Mouse (Mus musculus) CH12.LX (cell line): ENCODE results near the gene Pgp. TPM values are rescaled to one million over a fixed set of nuclear protein-coding genes. Genes with fewer than 3 reads are reported as not detected.
A peak's percentile ranks its signal among the peaks of the same experiment; 100 is the strongest.

ENCODE experiments used
- DNase-seq: peaks from one replicate; pipeline ENCODE4 v3.0.0-alpha.2; 2013; ENCODE audit errors: extremely low read depth
- H3K27ac ChIP-seq: 2 replicates; pipeline ENCODE4 v1.5.1; 2012; ENCODE audit warnings: low read depth, mild to moderate bottlenecking, control low read depth, moderate library complexity; ENCODE audit not compliant: insufficient read depth
- H3K27me3 ChIP-seq: replicated peaks from 2 replicates; pipeline ENCODE3; 2012; ENCODE audit warnings: inconsistent platforms
- H3K36me3 ChIP-seq, 2 experiments: replicated peaks in 1 of 2; 2 replicates each; pipeline versions ENCODE3 to v1.6.1; 2012; ENCODE audit warnings: inconsistent platforms in 1 of 2, low read length in 1 of 2, mild to moderate bottlenecking in 1 of 2, mixed read lengths in 1 of 2, moderate library complexity in 1 of 2; ENCODE audit not compliant: control insufficient read depth in 1 of 2, insufficient read depth in 1 of 2
- H3K4me1 ChIP-seq, 2 experiments: 2 replicates each; pipeline ENCODE4 v1.6.1; 2012; ENCODE audit warnings: inconsistent platforms in 1 of 2, moderate library complexity in 1 of 2; ENCODE audit not compliant: insufficient read depth in 2 of 2, control insufficient read depth in 1 of 2
- H3K4me2 ChIP-seq: 2 replicates; pipeline ENCODE4 v1.6.1; 2012; ENCODE audit warnings: low read depth, mild to moderate bottlenecking, control low read depth; ENCODE audit not compliant: poor library complexity, insufficient read depth, severe bottlenecking
- H3K4me3 ChIP-seq, 3 experiments: fragments of 150-350 bp in 1 of 3; sonication (generic) in 1 of 3; replicated peaks in 1 of 3; 2 replicates each; pipeline versions ENCODE3 to v1.5.1; 2011 to 2012; ENCODE audit warnings: low read depth in 2 of 3, low read length in 2 of 3, mild to moderate bottlenecking in 2 of 3, moderate library complexity in 2 of 3, control low read depth in 1 of 3, improper control_type of control experiment in 1 of 3, inconsistent platforms in 1 of 3, mixed read lengths in 1 of 3; ENCODE audit not compliant: poor library complexity in 1 of 3
- H3K79me2 ChIP-seq: replicated peaks from 2 replicates; pipeline ENCODE4 v1.6.1; 2012; ENCODE audit warnings: mild to moderate bottlenecking, moderate library complexity; ENCODE audit not compliant: control insufficient read depth, poor library complexity, insufficient read depth, severe bottlenecking; ENCODE audit errors: extremely low read depth
- H3K9ac ChIP-seq: 2 replicates; pipeline ENCODE4 v1.6.1; 2012; ENCODE audit warnings: low read depth, mild to moderate bottlenecking, control low read depth, moderate library complexity; ENCODE audit not compliant: insufficient read depth
- H3K9me3 ChIP-seq: replicated peaks from 2 replicates; pipeline ENCODE3; 2012; ENCODE audit warnings: low read length, inconsistent platforms, mixed read lengths
- CHD2 ChIP-seq: IDR thresholded peaks from 2 replicates; pipeline ENCODE4 v1.6.1; 2011; ENCODE audit warnings: low read length, improper control_type of control experiment
- E2F4 ChIP-seq: IDR thresholded peaks from 2 replicates; pipeline ENCODE4 v1.6.1; 2011; ENCODE audit warnings: low read depth, low read length, improper control_type of control experiment; ENCODE audit not compliant: insufficient replicate concordance
- ELF1 ChIP-seq: IDR thresholded peaks from 2 replicates; pipeline ENCODE4 v1.6.1; 2014; ENCODE audit warnings: low read depth, mild to moderate bottlenecking, inconsistent platforms, low read length, improper control_type of control experiment
- ETS1 ChIP-seq: conservative IDR thresholded peaks from 2 replicates; pipeline ENCODE4 v1.6.1; 2012; ENCODE audit warnings: low read depth, mild to moderate bottlenecking, inconsistent platforms, low read length, improper control_type of control experiment, moderate library complexity
- IRF4 ChIP-seq: IDR thresholded peaks from 2 replicates; pipeline ENCODE4 v1.6.1; 2014; ENCODE audit warnings: low read depth, mild to moderate bottlenecking, inconsistent platforms, low read length, improper control_type of control experiment
- JUN ChIP-seq: IDR thresholded peaks from 2 replicates; pipeline ENCODE4 v1.6.1; 2011; ENCODE audit warnings: low read depth, mild to moderate bottlenecking, low read length, improper control_type of control experiment, moderate library complexity; ENCODE audit not compliant: insufficient read depth
- JUND ChIP-seq: conservative IDR thresholded peaks from 2 replicates; pipeline ENCODE4 v1.6.1; 2011; ENCODE audit warnings: low read depth, low read length, improper control_type of control experiment
- KAT2A ChIP-seq: IDR thresholded peaks from 2 replicates; pipeline ENCODE4 v1.6.1; 2012; ENCODE audit warnings: low read length, improper control_type of control experiment, inconsistent platforms; ENCODE audit not compliant: insufficient replicate concordance
- MAX ChIP-seq: IDR thresholded peaks from 2 replicates; pipeline ENCODE4 v1.6.1; 2011; ENCODE audit warnings: low read length, improper control_type of control experiment
- MAZ ChIP-seq: IDR thresholded peaks from 2 replicates; pipeline ENCODE4 v1.6.1; 2012; ENCODE audit warnings: low read depth, mild to moderate bottlenecking, inconsistent platforms, low read length, improper control_type of control experiment, moderate library complexity
- MXI1 ChIP-seq: IDR thresholded peaks from 2 replicates; pipeline ENCODE4 v1.6.1; 2011; ENCODE audit warnings: mild to moderate bottlenecking, low read depth, low read length, improper control_type of control experiment
- NRF1 ChIP-seq: IDR thresholded peaks from 2 replicates; pipeline ENCODE4 v1.6.1; 2014; ENCODE audit warnings: low read depth, mild to moderate bottlenecking, inconsistent platforms, low read length, improper control_type of control experiment, moderate library complexity
- POLR2A ChIP-seq: IDR thresholded peaks from 2 replicates; pipeline ENCODE4 v1.6.1; 2011; ENCODE audit warnings: low read depth, mild to moderate bottlenecking, improper control_type of control experiment, low read length
- TCF12 ChIP-seq: IDR thresholded peaks from 2 replicates; pipeline ENCODE4 v1.6.1; 2014; ENCODE audit warnings: low read depth, mild to moderate bottlenecking, inconsistent platforms, low read length, improper control_type of control experiment
- UBTF ChIP-seq: IDR thresholded peaks from 2 replicates; pipeline ENCODE4 v1.6.1; 2012; ENCODE audit warnings: low read depth, mild to moderate bottlenecking, inconsistent platforms, low read length, improper control_type of control experiment, moderate library complexity
- USF1 ChIP-seq: IDR thresholded peaks from 2 replicates; pipeline ENCODE4 v1.6.1; 2014; ENCODE audit warnings: low read depth, mild to moderate bottlenecking, inconsistent platforms, low read length, improper control_type of control experiment
- USF2 ChIP-seq: conservative IDR thresholded peaks from 2 replicates; pipeline ENCODE4 v1.6.1; 2011; ENCODE audit warnings: low read depth, low read length, improper control_type of control experiment
- ZKSCAN1 ChIP-seq: IDR thresholded peaks from 2 replicates; pipeline ENCODE4 v1.6.1; 2012; ENCODE audit warnings: low read depth, inconsistent platforms, low read length, improper control_type of control experiment, borderline replicate concordance
- dilution Hi-C: fragments of 300-500 bp; cut with MboI; formaldehyde crosslinking; loops from 2 replicates; pipeline ENCODE4 v1.14.3; 2020; ENCODE audit warnings: low sequenced_read_pairs; ENCODE audit not compliant: extremely low pct_unique_long_range_greater_than_20kb, extremely low pct_ligation_motif_present
- in situ Hi-C: fragments of 300-500 bp; cut with MboI; formaldehyde crosslinking; loops from 3 replicates; pipeline ENCODE4 v1.14.3; 2019; ENCODE audit warnings: low sequenced_read_pairs, low pct_ligation_motif_present, low pct_unique_long_range_greater_than_20kb, mixed read lengths
- polyA plus RNA-seq: library from polyadenylated mRNA; unstranded; fragments of >175 nt; gene quantifications from 2 replicates; pipeline ENCODE4 v1.2.1, GENCODE M21; 2012; ENCODE audit warnings: low read depth; ENCODE audit not compliant: insufficient read length
- total RNA-seq, 2 experiments: library from RNA; depleted of rRNA; stranded (reverse); fragments of 300-350 nt in 1 of 2; fragments of >200 nt in 1 of 2; gene quantifications; 2 replicates each; pipeline ENCODE4 v1.2.3; 2012 to 2014

The Pgp gene
- total and polyA plus RNA-seq, 3 experiments, result 14.2 to 41.8 (median 41.6) TPM

GRCm38 (mm10) chr17:24505286-24505955 is 35.2 kb downstream of the Pgp start:
- H3K4me2 ChIP-seq, result no peak overlapping the region
- no peak overlapping the region for H3K9ac ChIP-seq
- no peaks in the 10 kb centered on the region for H3K9me3 ChIP-seq
- no peak overlapping the region for H3K27ac ChIP-seq
- H3K79me2 ChIP-seq, result no peaks in the 10 kb centered on the region
- no peaks in the 10 kb centered on the region for H3K4me1 ChIP-seq
- peaks cover 2% of the 10 kb centered on the region for H3K27me3 ChIP-seq
- TF ChIP-seq USF1, result no peak
- no peak for TF ChIP-seq ZKSCAN1
- TF ChIP-seq CHD2, result no peak
- no peak for TF ChIP-seq KAT2A
- no peak for TF ChIP-seq JUN
- TF ChIP-seq JUND, result no peak
- TF ChIP-seq USF2, result no peak
- TF ChIP-seq NRF1, result no peak
- no peak for TF ChIP-seq MXI1
- TF ChIP-seq UBTF, result no peak
- no peak for TF ChIP-seq POLR2A
- no peak for TF ChIP-seq ELF1
- TF ChIP-seq MAZ, result no peak
- TF ChIP-seq E2F4, result no peak
- no peak for TF ChIP-seq IRF4
- TF ChIP-seq ETS1, result no peak
- no peak for TF ChIP-seq MAX
- no peak for TF ChIP-seq TCF12
- dilution Hi-C loops, result no loop called here
- no peak overlapping the region for H3K4me3 ChIP-seq
- in situ Hi-C loops, result no loop called here
- no peak for DNase-seq
- peaks cover 54 to 76% of the 10 kb centered on the region in 2 experiments for H3K36me3 ChIP-seq

- no peak overlapping the region for H3K27ac ChIP-seq
- no peaks in the 10 kb centered on the region for H3K9me3 ChIP-seq
- TF ChIP-seq JUN (no peak), POLR2A (0 out of 2 replicates have a peak, but pooled peaks have one; percentile 6), NRF1 (no peak)
- H3K9ac ChIP-seq, result no peak overlapping the region
- no peaks in the 10 kb centered on the region for H3K27me3 ChIP-seq
- no peak overlapping the region for H3K4me3 ChIP-seq
- in situ Hi-C loops, result no loop called here
- no peaks in the 10 kb centered on the region for H3K79me2 ChIP-seq
- peaks cover 64 to 86% of the 10 kb centered on the region in 2 experiments for H3K36me3 ChIP-seq
- dilution Hi-C loops, result no loop called here
- DNase-seq, result no peak
- no peaks in the 10 kb centered on the region for H3K4me1 ChIP-seq
- no peak overlapping the region for H3K4me2 ChIP-seq
Measured at GRCm38 (mm10) chr17:24506332-24507070, 36.3 kb downstream of the Pgp start.
